Mouse (Mus musculus) bone marrow macrophage, adult 2 months (primary cell): ENCODE measurements around the gene Sowahc. TPM values are rescaled to one million over a fixed set of nuclear protein-coding genes. Genes with fewer than 3 reads are reported as not detected.

Experiments
- H3K27ac ChIP-seq: 2 replicates; pipeline ENCODE4 v1.5.1; 2012; ENCODE audit warnings: low read depth, low read length; ENCODE audit not compliant: insufficient read depth
- H3K4me1 ChIP-seq: 2 replicates; pipeline ENCODE4 v1.6.1; 2012; ENCODE audit warnings: low read length; ENCODE audit not compliant: control insufficient read depth, insufficient read depth
- H3K4me3 ChIP-seq: 2 replicates; pipeline ENCODE4 v1.5.1; 2012; ENCODE audit warnings: mild to moderate bottlenecking, low read length, moderate library complexity; ENCODE audit not compliant: insufficient read depth
- CTCF ChIP-seq: IDR thresholded peaks from 2 replicates; pipeline ENCODE4 v1.5.1; 2012; ENCODE audit warnings: low read depth, mild to moderate bottlenecking, low read length, moderate library complexity
- POLR2A ChIP-seq: IDR thresholded peaks from 2 replicates; pipeline ENCODE4 v1.6.1; 2012; ENCODE audit warnings: mild to moderate bottlenecking, low read depth, low read length, borderline replicate concordance
- polyA plus RNA-seq: library from polyadenylated mRNA; stranded (reverse); fragments of >200 nt; gene quantifications from 2 replicates; pipeline ENCODE4 v1.2.4, GENCODE M21; 2012; ENCODE audit not compliant: missing spikeins, insufficient read depth, insufficient read length

The Sowahc gene
- polyA plus RNA-seq, 1 experiment: 7.8 TPM

GRCm38 (mm10) chr10:59266097-59266496 lies 44.3 kb downstream of the Sowahc start:
- TF ChIP-seq CTCF: no peak
- TF ChIP-seq POLR2A: no peak
- Histone ChIP-seq H3K27ac (peak overlapping the region; percentile 98), H3K4me3 (peak overlapping the region; percentile 47), H3K4me1 (peaks cover 43% of the 10 kb centered on the region)

DNA sequence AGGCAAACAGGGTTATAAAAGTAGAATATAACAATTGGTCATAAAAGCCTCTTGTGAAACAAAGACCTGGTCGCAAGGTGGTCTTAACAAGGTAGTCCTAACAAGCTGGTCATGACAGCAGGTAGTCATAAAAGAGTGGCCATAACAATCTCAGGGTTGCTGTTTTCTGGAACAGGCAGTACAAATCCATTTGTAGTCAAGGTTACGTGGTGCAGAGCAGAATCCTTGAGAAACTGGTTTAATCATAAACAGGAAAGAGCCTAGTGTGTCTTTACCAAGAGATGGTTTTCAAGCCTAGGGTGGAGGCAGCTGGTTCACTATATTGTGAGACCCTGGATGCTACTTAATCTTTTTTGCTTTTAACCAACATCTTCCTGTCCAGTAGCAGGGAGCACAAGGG lies 45.5 kb downstream of the Sowahc start:
- no peak for TF ChIP-seq CTCF
- no peak for TF ChIP-seq POLR2A
- Histone ChIP-seq H3K27ac (no peak overlapping the region), H3K4me3 (no peak overlapping the region), H3K4me1 (peaks cover 35% of the 10 kb centered on the region)

DNA sequence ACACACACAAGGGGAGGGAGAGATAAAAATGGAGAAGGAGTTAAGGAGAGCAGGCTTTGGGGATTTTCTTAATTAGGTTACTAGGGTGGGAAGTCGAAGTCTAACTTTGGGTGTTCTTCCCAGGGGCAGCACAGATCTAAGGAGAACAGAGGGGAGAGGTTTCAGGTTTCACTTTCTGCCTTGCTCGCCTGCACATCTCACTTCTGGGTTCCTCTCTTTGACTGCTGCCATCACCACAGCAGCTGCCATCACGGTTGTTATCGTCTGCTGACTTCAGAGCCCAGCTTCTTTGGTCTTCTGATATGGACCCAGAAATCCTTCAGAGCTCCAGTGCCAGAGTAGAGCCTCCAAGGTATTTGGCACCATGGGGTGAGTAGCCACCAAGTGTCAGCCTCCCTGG lies 46.4 kb downstream of the Sowahc start:
- H3K4me3 ChIP-seq: no peak overlapping the region
- no peak overlapping the region for H3K27ac ChIP-seq
- TF ChIP-seq CTCF (no peak), POLR2A (no peak)
- peaks cover 27% of the 10 kb centered on the region for H3K4me1 ChIP-seq

DNA sequence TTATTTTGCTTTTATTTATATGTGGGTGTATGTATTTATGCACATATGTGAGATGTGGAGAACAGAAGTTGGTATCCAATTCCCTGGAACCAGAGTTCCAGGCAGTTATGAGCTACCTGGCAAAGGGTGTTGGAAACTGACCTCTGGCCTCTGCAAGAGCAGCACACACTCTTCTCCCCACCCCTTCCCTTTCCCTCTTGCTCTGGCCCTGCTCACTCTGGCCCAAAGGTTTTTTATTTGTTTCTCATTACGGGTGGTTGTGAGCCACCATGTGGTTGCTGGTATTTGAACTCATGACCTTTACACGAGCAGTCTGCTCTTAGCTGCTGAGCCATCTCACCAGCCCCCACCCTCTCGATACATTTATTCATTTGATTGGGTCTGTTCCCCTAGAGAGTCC lies 47.0 kb downstream of the Sowahc start:
- TF ChIP-seq POLR2A (no peak), CTCF (no peak)
- H3K4me1 ChIP-seq: peaks cover 23% of the 10 kb centered on the region
- no peak overlapping the region for H3K4me3 ChIP-seq
- no peak overlapping the region for H3K27ac ChIP-seq

DNA sequence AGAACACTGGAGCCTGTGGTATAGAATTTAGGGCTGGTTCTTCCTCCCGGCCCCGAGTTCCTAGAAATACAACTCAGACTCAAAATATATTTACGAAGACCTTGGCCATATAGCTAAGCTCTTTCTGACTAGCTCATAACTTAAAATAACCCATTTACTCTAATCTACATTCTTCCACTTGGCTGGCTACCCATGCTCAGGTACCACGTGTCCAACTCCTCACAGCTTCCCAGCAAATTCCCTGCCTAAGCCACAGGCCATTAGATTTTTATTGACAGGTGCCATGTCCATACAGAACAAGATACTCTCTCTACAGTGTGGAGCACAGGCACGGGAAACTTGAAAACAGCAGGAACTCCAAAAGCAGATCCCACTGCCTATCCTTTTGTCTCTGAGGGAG lies 54.0 kb downstream of the Sowahc start:
- H3K27ac ChIP-seq: no peak overlapping the region
- no peak overlapping the region for H3K4me3 ChIP-seq
- TF ChIP-seq CTCF (no peak), POLR2A (no peak)
- H3K4me1 ChIP-seq: no peaks in the 10 kb centered on the region

Other genes starting within 250 kb of the Sowahc start
- gene Sept10, start 106 bp upstream of the Sowahc start, polyA plus RNA-seq: 14.7 and 18.1 TPM in 2 replicates
- 58.7 and 59.2 TPM in 2 replicates for gene P4ha1, start 101.3 kb downstream of the Sowahc start, polyA plus RNA-seq
- 22.1 and 25.2 TPM in 2 replicates for gene Gm10273, start 173.7 kb downstream of the Sowahc start, polyA plus RNA-seq
- gene Pla2g12b, start 181.7 kb downstream of the Sowahc start, polyA plus RNA-seq: not detected in 2 replicates
- 3.3 and 5.2 TPM in 2 replicates for gene Oit3, start 219.8 kb downstream of the Sowahc start, polyA plus RNA-seq